11 mouse cellular contexts compared by ENCODE assay signal in the genomic region with DNA sequence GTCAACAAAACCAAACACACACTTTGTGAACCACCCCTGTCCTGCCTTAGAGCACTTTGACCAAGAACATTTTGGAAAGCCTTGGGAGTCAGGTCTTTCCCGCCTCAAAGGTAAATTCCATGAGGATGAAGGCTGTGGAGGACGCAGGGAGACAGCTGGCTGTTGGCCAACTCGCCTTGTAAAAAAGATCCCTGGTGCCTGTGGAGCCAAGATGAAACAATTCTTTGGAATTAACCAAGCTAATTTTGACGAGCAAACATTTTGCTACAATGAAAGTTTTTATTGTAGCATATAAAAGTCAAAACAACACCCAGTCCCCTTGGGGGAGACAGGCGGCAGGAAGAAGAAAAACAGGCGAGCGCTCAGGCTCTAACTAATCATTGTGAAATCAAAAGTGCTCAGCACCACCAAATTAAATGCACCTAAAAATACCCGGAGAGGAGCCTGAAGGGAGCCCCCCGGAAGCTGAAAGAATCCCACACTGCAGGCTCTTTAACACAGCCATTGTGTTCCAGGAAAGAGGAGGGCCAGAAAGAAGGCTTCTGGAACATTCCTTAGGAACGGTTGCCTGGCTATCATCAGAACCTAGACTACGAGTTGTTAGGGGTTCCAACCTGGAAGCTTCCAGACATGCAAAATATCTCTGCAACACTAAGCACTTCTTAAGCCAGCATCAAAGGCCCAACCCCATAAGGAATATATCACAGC.
DNase-seq lines count a peak whose midpoint lies in the region; ATAC-seq lines count a peak whose summit lies in the region.
"Had no signal": no experiment of that assay in that cellular context is flagged by ENCODE, and none has a peak within 500 bp of the region (broad histone marks: within the 10 kb centered on the region; RNA-seq: fewer than 3 reads in every experiment).

No protein-coding gene starts in this region.

- ATAC-seq in frontal cortex, adult (ENCODE audit: low TSS enrichment): no peak
- ATAC-seq: midbrain, embryonic 13.5 days had no signal

- peak; percentile 36 for DNase-seq in gastrocnemius, adult 18-20 months (ENCODE audit: low spot score)
- DNase-seq in gastrocnemius, postnatal 14 days: no peak
- DNase-seq in layer of hippocampus, adult 11-12 months (ENCODE audit: low spot score): peak; percentile 21
- DNase-seq in layer of hippocampus, adult 8-10 months (ENCODE audit: low spot score in 2 of 2): no peak
- peak; percentile 24 for DNase-seq in urinary bladder, postnatal 14 days (ENCODE audit: low spot score)
- no peak for DNase-seq in urinary bladder, postnatal 10 days (ENCODE audit: low spot score)
- no peak for DNase-seq in adipocyte (ENCODE audit: low spot score)
- DNase-seq: cerebellum, adult 9-11 months; thymus, postnatal 14 days had no signal

- intact Hi-C loops in gastrocnemius, postnatal 14 days (cut with DNase I; ENCODE audit: low total_unique reads): no loop called here

Comparison
In these comparisons a context has a peak if more than half of its experiments do, and no peak if none do; other contexts are left out.
1. DNase-seq: peak in gastrocnemius, adult 18-20 months (single experiment), layer of hippocampus, adult 11-12 months (single experiment) and urinary bladder, postnatal 14 days (single experiment); none in gastrocnemius, postnatal 14 days (single experiment), layer of hippocampus, adult 8-10 months (0 of 2), urinary bladder, postnatal 10 days (single experiment) and adipocyte (single experiment).